Mouse (Mus musculus) cerebellum, postnatal 25 days (tissue): ENCODE measurements around the gene Adprm.

Source experiments
- DNase-seq, 2 experiments: peaks; one replicate each; pipeline ENCODE4 v3.0.0; 2021; ENCODE audit warnings: mixed read lengths in 2 of 2

Gene Adprm

DNA sequence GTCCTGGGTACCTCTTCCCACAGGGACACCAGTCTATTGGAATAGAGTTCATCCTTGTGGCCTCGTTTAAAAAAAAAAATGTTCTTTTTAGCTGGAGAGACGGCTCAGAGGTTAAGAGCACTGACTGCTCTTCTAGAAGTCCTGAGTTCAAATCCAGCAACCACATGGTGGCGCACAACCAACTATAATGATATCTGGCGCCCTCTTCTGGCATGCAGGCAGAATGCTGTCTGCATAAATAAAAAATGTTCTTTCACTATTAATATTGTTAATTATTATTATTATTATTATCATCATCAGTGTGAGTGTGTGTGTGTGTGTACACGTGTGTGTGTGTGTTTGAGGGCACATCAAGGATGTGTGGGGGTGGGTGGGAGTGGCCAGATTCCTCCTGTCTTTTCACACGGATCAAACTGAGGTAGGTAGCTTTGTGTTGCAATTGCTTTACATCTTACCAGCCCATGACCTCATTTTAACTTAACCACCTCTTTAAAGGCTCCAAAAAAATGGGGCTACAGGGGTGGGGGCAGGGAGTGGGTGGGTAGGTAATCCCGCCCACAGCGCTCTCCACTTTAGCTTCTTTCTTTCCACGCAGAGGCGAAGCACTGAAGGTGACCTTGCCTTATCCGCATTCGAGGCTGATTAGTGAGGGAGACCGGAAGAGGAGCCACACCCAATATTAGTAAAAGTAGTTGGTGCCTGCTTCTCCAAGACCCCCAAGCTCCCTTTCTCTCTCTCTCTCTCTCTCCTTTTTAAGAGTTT lies 29.9 kb downstream of the Adprm start:
- DNase-seq = peak in 1 of 2 experiments; percentile 22

DNA sequence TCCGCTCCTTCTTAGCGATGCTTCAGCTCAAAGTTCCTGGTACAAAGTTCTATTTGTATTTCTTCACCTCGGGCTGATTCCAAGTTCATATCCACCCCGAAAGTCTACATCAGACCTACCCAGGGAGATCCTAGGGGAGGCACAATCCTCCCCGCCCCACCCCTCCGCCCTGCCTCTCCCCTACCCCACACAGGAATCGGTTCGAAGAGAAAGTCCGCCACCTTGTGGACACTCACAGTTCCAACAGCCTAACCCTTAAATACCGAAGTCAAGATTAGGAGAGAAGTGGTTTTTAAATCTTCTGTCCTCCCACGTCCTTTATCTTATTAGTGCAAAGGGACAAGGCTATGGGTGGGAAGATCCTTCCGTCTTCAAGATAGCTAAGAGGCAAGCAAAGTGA lies 31.4 kb downstream of the Adprm start:
- DNase-seq = peak; percentile 66 to 83

DNA sequence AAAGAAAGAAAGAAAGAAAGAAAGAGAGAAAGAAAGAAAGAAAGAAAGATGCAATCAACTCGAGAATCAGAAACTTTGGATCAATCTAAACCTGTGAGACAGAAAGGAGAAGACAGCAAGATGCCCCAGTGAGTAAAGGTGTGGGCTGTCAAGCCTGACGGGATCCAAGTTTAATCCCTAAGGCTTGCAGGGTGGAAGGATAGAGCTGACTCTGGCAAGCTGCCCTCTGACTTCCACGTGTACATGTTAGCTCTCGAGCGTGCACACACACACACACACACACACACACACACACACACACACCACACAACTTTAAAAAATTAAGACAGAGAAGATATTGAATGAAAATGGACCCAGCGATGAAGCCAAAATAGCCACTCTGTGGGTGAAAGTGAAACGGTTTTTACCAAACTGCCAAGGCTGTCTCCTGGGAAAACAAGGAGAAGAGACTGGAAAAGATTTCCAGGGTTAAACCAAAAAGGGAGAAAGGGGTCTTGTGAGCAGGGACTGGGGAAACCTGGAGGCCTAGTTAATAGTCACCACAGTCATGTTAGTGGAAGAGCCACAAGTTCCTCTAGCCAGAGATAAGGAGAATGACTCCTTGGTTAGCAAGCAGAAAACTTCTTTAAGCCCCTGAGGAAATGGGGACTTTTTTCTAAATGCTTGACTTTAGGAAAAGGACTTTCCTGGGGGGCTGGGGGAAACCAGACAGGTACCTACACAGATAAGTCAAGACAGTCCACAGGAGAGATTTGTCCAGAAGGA lies 32.5 kb downstream of the Adprm start:
- DNase-seq = no peak

DNA sequence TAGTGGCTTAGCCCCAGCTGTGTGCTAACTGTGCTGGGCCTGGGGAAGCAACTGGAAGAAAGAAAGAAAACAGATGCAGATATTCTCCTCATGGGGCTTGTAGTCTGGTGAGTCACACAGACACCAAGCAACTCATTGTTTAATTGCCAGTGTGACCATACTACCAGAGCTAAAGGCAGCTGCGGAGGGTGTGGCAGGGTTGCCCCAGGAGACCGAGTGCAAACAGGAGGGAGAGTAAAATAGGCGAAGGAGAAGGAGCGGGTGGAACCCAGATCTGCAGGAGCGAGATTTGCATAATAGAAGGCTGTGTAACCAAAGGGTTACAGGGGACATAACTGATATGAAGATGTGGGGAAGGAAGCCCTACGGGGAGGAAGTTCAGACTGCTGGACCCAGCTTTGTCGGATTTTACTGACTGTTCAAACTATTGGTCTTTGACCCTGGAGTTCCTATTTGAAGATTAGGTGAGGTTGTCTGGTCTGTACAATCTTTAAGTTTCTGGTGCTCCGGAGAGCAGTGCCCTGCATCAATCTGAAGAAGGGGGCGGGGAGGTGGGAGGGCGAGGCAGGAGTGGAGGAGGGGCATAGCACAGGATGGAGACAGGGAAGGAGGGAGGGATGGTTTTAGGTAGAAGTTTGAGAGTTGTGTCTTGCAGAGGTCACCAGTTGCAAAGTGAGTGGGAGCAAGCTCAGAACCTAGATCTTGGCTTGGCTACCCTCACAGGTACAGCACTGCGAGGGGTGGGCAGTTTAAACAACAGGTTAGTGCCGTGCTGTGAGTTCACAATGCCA lies 34.4 kb downstream of the Adprm start:
- no peak for DNase-seq

DNA sequence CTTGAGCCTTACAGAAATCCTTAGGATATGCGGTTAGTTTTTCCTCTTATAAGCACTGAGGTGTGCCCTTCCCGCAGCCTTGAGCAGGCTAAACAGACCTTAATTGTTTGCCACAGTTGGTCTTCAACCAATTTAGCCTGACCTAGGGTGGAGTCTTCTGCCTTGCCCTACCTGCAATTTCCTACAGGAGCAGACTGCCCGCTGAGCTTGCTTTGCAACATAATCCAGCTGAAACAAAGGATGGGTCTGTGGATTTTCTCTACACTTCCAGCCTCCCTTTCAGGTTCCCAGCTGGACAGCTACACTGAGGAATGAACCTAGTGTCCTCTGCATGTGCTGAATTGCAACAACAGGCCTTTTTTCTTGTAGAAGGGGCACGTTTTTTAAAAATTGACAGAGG lies 40.8 kb downstream of the Adprm start:
- no peak for DNase-seq

DNA sequence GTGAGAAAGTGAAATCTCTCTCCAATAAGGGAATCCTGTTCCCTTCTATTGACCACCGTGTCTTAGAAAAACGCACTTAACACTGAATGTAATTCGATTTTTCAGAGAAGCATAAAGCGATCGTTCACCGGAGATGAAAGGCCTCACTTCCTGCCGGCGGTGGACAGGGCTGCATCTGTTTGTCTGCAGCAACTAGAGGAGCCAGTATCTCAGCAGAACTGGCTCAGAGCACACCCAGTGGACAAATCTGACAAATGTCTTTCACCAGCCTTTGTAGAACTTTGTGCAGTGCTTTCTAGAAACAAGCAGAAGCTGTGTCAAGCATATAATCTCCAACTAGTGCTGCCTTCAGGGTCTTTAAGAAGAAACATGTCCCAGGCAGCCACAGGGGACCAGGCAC lies 42.0 kb downstream of the Adprm start:
- DNase-seq = peak in 1 of 2 experiments; percentile 30

DNA sequence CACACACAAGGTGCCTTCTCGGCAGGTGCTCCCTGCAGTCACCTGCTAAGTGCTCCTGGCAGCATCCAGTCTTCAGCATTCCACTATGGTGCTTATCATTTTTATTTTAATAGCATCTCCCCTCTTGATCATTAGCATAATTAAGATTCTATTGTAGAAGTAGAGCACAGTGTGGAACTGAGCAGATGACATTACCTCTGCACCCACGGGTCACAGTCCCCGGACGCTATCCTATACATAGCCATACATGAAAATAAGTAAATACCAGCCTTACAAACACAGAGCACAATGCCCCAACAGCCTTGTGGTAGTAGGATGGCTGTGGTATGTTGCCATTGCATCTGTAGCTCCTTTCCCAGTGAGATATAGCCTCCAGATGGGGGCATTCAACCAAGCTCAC lies 43.9 kb downstream of the Adprm start:
- no peak for DNase-seq

DNA sequence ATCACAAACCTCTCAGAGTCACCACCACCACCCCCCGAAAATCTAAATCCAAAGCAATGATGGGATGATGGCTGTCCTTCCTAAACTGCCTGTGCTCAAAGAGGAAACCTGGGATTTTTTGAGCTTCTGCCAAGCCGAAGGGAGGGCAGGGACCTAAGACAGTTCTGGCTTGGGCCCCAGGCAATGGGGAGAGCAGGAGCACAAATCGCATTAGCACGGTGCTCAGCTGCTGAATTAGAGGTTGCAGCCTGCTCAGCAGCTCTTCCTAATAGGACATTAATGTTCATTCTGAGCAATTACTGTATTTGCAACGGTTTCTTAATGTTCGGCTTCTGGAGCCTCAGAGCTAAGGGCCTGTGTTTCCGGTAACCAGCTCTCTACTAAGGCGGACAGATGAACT lies 44.4 kb downstream of the Adprm start:
- peak in 1 of 2 experiments; percentile 43 for DNase-seq

DNA sequence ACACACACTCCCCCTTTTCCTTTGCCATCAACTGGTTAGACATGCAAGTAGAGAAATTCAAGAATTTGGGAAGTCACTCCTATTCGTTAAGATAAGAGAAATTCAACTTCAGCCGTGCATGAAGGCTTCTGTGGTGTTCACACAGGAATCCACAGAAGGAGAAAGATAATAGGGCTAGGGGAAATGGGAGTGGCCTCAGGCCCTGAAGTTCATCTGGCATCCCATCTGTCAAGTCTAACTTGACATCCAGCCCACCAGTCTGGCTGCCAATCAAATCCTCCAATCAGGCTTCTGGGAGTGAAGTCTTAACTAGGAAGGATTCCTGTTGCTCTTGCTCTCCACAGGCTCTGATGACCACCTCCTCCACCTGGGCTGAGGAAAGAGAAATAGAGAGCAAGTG lies 49.5 kb downstream of the Adprm start:
- DNase-seq = peak in 1 of 2 experiments; percentile 20

DNA sequence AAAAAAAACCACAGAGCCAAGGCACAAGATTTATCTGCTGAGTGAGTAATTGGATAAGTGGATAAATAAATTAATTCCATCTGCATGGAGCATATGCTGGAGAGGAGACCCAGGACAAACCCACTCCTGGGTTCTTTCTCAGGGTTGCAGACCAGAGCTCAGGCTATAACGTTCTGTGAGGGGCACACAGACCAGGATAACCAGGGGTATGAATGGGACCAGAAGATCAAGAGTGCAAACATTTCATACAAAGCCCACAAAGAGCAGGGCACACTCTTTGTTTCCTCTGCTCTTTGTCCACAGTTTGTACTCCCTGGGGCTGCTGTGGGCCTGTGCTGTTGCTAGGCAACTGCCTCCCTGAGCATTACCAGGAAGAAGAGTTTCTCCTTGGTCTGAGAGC lies 50.7 kb downstream of the Adprm start:
- DNase-seq = no peak

DNA sequence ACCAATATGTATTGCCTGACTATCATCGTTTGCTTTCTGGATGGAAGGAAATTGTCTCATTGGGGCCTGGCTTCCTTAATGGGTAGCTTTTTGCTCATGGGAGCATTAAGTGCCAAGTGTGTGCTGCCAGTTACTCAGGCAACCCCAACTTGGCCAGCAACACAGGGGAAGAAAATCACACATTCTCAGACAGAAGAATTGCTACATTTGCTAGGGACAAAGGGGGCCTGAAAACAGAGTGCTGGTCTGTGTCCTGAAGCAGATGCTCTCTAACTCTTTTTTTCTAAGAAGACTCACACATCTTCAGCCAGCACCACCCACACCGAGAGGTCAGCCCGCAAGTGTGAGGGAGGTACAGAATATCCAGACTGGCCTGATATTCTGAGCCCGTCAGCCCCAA lies 51.7 kb downstream of the Adprm start:
- no peak for DNase-seq

DNA sequence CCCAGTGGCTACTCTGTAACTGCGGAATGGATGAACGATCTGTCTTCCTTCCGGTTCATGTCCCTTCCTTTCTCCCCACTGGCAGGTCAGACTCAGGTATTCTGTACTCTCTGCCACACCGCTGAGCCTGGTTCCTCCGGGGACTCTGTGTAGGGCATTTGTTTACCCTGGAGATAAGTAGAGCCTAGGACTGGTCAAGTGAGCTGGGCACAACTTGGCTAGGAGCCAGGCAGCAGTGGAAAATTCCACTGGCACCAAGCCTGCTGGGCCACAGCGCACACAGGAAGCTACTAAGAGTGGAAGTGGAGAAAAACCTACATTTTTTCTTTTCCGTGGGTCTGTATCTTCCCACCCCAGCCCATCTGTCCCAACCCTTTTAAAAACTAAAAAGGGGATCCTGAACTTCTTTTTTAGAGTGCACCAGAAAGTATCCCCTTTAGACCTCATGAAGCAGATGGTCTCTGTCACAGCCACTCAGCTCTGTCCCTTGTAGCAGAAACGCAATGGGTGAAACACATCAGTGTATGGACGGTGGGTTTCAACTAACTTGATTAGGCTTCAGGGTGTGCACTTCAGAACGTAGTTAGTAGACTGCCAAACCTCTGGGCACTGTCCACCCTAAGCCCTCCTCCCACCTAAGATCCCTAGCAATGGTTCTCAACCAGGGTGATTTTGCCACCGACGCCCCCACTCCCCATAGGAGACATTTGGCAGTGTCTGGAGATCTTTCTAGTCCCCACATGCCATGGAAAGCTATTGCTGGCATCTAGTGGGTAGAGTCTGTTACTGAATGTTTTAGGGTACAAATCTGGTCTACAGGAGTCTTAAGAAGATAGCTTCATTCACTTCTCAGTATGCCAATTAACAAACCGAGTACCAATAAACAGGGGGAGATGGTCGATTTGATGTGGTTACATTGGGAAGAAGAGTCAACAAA lies 53.7 kb downstream of the Adprm start:
- peak; percentile 69 to 74 for DNase-seq

DNA sequence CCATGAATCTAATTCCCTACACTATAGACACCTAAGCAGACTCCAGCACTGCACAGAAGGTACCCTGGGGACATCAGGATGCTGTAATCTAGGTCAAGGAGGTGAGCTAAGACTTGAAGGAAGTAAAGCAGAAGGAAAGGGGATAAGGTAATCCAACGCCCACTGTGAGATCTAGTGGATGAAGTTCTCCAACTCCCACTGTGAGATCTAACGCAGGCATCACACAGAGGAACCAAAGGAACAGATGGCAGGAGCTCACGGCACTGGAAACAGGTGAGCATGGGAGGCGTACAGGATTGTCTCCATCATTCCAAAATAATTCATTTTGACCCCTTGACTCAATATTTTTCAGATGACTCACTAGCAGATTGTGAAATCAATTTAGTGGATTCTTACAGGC lies 55.9 kb downstream of the Adprm start:
- peak; percentile 46 to 58 for DNase-seq

DNA sequence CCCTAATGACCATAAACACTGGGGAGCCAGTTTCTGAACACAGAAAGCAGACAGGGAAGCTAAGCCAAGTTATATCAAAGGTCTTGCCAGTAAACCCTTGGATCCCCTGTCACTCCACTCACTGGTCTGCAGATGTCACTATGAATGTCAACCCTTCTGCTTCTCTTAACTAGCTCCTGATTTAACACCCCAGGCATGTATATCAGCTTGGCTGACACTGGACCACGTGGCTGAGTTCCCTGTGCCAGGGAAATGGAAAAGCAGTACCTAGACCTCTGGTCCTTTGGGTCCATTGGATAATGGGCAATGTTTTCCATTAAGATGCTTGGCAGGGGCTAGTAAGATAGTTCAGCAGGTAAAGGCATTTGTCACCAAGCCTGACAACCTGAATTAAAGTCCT lies 58.7 kb downstream of the Adprm start:
- DNase-seq = peak in 1 of 2 experiments; percentile 17

DNA sequence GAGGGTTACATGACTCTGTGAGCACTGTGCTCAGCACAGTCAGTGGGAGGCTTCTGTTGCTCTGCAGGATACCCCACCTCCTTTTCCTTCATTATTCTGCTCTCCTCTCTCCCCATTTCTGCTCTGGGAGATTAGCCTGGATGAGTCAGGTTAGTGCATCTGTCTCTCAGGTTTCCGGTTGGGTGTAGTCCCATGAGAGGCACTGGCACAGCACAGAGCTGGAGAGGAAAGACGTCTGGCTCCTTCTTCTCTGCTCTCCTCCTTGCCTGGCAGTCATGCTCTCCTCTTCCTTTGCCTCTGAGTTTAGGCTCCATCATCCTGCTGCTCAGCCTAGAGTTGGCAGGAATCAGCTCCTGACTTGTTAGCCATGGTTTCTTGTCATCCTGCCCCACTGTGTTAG lies 60.2 kb downstream of the Adprm start:
- no peak for DNase-seq
